Mouse (Mus musculus): ENCODE results near the gene Wdr41.

DNA sequence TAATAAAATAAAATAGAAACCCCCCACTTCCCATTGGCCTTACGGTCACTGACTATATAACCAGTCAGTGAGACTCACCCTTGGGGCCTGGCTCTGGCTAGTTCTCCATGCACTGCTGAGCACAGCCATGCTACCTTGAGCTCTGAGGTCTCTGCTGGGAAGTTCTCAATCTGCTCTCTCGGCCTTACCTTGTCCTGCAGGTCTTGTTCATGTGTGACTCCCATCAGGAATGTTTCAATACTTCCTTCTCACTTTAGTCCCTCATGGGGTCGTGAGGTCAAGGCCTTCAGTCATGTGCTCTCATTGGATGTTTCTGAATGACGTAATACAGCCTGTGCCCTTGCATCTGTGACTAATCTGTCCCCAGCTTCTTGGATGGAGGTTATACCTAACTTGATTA, 82.7 kb downstream of the Wdr41 start:
- no peak for TF ChIP-seq CTCF (IDR thresholded peaks at IDR 0.05; ENCODE audit: low read depth)
- no peak for TF ChIP-seq EP300 (IDR thresholded peaks at IDR 0.05; ENCODE audit: low read depth)

Data from liver, postnatal 0 days (tissue).